Mouse (Mus musculus): ENCODE measurements at regions not wholly inside any gene's neighbourhood (a gene's known extent, or its start where the extent isn't known, plus 50 kb on each side); places are given as distances from the start of the nearest gene placed in this dataset.

GRCm38 (mm10) chr8:64342397-64342796 is 136.3 kb upstream of the Tll1 start:
- no peak for DNase-seq (ENCODE audit: low read depth, low spot score)

- no peak for DNase-seq (ENCODE audit: low read depth, low spot score)
These were observed 131.3 kb upstream of the Tll1 start for GRCm38 (mm10) chr8:64337356-64337755.

GRCm38 (mm10) chr8:64336546-64336945 is 130.5 kb upstream of the Tll1 start:
- no peak for DNase-seq (ENCODE audit: low read depth, low spot score)

GRCm38 (mm10) chr8:64335495-64335894 is 129.4 kb upstream of the Tll1 start:
- DNase-seq (ENCODE audit: low read depth, low spot score) = no peak

- no peak for DNase-seq (ENCODE audit: low read depth, low spot score)
These were observed 117.9 kb upstream of the Tll1 start for GRCm38 (mm10) chr8:64323985-64324384.

GRCm38 (mm10) chr8:64320343-64320742 is 114.3 kb upstream of the Tll1 start:
- no peak for DNase-seq (ENCODE audit: low read depth, low spot score)

GRCm38 (mm10) chr8:64319220-64319820 is 113.2 kb upstream of the Tll1 start:
- no peak for DNase-seq (ENCODE audit: low read depth, low spot score)

- no peak for DNase-seq (ENCODE audit: low read depth, low spot score)
These were observed 112.6 kb upstream of the Tll1 start for GRCm38 (mm10) chr8:64318524-64319219.

- no peak for DNase-seq (ENCODE audit: low read depth, low spot score)
These were observed 111.7 kb upstream of the Tll1 start for GRCm38 (mm10) chr8:64317815-64318214.

- DNase-seq (ENCODE audit: low read depth, low spot score) = no peak
These were observed 101.9 kb upstream of the Tll1 start for GRCm38 (mm10) chr8:64307995-64308394.

- DNase-seq (ENCODE audit: low read depth, low spot score) = peak; percentile 9
These were observed 76.7 kb upstream of the Tll1 start for GRCm38 (mm10) chr8:64282806-64283205.

- DNase-seq (ENCODE audit: low read depth, low spot score) = no peak
These were observed 75.5 kb upstream of the Tll1 start for GRCm38 (mm10) chr8:64281598-64281997.

GRCm38 (mm10) chr8:64280391-64280790 is 74.3 kb upstream of the Tll1 start:
- no peak for DNase-seq (ENCODE audit: low read depth, low spot score)

GRCm38 (mm10) chr8:64276058-64276457 is 70.0 kb upstream of the Tll1 start:
- DNase-seq (ENCODE audit: low read depth, low spot score) = no peak

GRCm38 (mm10) chr8:64265304-64265945 is 59.4 kb upstream of the Tll1 start:
- no peak for DNase-seq (ENCODE audit: low read depth, low spot score)
